Mouse (Mus musculus): Measurements from ENCODE around the gene Gm11444.
A peak's percentile ranks its signal among the peaks of the same experiment; 100 is the strongest.

Gene Gm11444

DNA sequence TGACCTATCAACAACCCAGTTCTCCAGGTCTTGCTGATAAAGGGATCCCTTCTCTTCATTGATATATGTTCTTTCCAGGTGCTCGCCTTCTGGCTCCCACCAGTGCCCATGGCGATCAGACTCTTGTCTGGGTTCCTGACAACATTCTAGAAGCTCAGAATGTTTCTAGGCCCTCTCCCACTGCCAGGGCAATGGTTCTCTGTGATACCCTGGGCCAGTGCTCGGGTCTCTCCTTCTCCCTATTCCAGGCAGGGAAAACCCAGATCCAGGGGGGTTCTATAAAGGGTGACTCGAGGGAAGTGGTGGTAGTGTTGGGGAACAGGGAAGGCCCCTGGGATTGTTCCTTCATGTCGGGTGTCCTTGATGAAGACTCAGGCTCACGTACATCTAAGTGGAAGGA, at the start of gene Gm11444:
Gm11444 (minus strand) TSS at position 101 of the 400 bp plus-strand sequence.
- DNase-seq (ENCODE audit: low read depth, low spot score): no peak

DNA sequence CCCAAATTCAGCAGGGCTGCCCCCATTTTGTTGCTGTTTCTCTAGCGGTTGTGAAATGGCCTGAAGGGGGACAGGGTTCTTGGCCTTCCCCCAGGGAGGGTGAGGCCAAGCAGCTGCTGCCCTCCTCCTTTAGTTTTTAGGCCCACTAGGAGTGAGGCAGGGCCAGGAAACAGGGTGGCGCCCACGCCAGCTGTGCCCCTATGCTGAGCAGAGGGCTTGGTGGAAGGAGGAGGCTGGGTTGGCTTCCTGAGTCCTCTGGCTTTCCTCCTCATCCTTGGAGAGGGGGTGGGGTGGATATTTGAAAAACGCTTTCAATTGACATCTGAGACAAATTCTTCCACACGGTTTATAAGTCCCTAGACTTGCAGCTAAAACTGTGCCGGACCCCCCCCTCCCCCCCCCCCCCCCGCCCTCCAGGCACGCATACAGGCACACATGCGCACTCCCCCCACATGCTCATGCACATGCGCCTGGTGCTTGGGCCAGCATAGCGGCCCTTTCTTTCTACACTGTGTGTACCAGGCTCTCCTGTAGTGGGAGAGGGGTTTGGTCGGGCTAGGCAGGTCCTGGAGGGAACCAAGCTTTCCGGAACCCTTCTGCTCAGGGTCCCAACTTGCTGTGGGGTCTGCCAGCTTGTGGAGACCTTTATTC, 46.3 kb upstream of the Gm11444 start:
- no peak for DNase-seq (ENCODE audit: low read depth, low spot score)

DNA sequence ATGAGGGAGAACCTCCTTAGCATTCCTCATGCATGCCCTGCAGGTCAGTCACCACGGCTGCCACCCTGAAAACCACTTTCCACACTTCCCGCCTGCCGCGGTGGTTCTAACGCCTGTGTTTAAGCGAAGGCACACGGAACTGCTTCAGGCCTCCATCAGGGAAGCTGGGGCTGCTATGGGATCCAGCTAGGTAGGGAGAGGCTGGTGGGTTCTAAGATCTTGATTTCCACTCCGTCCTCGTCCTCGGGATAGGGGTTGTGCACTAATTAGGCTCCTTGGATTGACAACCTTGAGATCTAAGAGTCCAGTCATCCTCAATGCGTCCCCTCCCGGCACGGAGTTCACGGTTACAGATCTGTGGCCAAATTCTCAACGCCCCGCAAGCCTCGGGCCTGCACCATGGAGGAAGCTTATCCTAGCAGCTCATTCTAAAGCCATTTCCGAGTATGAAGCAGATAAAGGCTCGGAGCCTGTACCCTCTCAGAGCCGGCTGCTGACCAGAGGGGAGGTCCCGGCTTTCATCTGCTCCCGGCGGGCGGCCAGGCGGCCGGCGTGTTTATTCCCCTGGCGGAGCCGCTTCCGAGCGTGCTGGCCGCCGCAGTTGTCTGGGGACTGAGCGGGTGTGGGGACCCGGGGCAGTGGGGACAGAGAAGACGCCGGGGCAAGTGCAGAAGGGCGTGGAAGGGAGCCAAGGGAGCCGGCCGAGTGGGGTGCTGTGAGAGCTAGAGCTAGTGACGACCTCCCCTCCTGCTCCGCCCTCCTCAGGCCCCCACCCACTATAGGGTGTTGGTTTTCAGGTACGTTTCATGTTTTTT, 44.8 kb upstream of the Gm11444 start:
- DNase-seq (ENCODE audit: low read depth, low spot score): no peak

DNA sequence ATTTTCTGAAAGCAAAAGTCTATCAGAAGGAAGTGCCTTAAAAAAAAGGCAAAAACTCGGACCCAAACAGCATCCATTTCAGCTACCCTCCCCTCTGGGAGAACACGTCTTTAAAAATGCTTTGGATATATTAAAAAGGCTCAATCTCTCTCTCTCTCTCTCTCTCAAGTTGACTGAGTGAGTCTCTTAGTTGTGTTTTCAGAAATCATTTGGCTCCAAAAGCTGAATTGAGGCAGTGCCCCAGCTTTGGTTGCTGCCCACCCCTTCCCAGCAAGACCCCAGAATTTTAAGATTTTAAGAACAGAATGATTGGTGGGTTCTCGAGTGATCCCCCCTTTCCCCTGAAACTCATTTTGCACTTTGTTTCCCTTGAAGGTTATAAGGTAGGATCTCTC, 44.0 kb upstream of the Gm11444 start:
- no peak for DNase-seq (ENCODE audit: low read depth, low spot score)

DNA sequence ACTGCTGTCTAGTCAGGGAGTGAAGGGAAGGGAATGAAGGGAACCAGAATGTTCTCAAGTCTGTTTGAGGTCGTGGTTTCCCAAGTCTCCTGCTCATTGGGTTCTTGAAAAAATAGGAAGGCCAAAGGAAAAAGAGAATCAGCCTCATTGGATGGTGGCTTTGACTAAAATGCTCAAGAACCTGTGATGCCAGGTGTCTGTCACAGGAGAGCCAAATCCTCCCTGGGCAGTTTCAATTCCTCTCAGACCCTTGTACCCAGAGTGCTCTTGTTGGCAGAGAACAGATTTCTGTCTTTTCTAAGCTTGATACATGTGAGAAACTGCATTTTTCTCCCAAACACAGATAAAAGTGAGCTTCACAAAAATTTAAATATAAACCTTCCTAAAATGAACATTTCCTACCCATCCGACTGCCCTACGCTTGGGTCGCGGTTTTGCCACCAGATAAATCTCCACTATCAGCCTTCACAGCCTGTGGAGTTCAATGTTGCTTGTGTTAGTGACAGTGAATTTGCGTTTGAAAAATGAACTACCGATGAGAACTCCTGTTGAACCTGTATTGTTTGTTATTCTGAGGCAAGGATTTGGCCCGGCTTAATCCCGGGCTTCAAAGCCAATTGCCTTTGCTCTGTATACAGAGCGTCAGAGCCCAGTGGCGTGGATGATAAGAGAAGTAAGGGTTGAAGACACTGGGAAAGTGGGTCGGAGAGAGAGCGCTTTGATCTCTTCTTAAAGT, 43.4 kb upstream of the Gm11444 start:
- no peak for DNase-seq (ENCODE audit: low read depth, low spot score)

DNA sequence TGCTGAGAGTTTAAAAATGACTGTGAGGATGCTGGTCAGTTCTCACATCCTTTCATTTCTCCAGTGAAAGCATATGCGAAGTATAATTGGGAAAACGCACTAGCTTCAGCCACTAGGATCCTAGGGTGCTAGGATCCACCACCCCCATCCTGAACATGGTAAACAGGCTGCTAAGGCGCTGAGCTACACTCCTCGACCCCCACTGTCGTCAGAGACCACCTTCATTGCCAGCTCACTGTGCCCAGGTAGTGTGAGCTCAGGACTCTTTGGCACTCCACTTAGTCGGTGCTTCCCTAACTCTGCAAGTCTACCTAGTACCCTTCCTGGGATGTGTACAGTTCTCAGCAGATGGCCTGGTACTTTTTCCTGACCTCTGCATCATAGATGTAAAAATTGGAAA, 42.6 kb upstream of the Gm11444 start:
- DNase-seq (ENCODE audit: low read depth, low spot score): no peak

DNA sequence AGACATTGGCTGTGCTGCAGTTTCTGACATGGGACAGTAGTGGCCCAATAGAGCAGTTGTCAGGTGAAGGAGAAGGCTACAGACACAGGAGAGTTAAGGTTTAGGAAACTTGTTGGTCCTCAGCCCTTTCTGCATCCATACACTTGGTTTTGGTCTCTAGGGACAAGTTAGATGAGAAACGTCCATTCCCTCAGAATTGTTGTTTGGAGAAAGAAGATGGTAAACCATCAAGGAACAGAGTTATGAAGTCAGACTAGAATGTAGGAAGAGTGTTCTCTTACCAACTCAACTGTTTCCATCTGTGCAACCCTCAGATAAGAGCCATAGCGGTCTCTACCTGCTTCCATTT, 41.5 kb upstream of the Gm11444 start:
- no peak for DNase-seq (ENCODE audit: low read depth, low spot score)

DNA sequence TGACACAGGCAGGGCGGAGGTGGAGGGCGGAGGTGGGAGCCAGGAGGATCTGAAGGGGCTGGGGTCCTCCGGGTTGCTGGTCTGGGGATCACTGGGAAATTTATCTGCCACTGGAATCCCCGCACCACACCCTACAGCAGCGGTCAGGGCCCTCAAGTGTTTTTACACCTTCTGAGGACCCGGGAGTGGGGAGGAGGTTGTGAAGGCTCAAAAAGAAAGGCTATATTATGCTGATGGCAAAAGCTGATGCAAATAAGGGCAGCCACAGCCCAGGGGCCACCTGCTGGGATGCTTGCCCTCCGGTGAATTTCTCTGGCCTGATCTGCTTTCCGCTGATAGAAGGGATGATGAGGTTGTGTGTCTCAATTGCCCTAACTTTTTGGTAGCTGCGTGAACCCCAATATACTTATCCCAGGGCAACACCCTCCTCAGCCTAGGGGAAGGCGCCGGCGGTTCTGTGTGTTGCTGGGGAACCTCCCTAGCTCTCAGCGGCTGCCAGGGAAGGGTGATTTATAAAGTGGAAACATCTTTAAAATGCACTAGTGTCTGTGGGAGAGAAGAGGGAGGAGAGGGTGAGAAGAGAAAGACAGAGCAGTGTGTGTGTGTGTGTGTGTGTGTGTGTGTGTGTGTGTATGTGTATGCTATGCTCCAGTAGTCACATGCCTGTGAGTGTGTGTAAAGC, 41.0 kb upstream of the Gm11444 start:
- no peak for DNase-seq (ENCODE audit: low read depth, low spot score)

DNA sequence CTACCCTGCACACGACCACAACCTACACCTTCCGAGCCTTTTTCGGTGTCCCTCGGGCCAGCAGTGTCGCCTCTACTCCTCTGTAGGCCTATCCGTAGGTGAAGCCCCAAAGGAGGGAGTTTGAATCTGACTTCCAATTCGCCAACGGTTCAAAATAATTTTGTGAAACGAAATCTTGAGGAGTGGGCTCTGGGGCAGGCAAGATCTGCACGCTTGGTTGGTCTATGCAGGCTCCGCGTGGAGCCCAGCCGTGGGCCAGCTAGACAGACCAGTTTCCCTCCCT, 40.4 kb upstream of the Gm11444 start:
- DNase-seq (ENCODE audit: low read depth, low spot score): no peak

DNA sequence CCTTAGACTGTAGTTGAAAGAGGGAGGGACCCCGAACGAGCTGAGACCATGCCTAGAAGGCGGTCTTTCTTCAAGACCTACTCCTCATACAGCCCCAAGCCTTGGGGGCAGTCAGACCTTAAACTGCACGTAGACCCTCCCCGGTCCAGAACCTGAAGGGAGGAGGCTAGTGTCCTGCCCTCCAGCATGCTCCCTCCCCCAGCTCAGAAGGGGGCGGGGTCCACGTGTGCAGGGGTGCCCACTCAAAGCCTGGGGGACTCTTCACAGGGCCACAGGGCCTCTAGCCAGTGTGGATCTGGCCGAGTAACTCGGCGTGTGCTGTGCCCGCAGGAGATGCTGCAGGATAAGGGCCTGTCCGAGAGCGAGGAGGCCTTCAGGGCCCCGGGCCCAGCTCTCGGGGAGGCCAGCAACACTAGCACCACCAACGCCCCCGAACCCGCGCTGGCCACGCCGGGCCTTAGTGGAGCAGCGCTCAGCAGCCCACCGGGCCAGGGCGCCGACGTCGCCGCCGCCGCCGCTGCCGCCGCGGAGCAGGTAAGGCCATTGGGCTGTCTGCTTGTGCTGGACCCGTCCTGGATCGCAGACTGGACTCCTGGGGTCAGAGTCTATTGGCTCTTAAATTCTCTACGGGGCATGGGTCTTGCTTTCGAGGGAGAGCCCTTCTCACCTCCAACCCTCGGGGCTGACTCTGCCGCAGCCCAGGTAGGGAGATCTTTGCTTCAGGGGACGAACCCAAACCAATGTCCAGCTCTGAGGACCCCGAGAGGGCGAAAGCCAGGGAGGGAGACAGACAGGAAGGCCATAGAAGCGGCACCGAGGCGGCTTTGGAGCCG, 39.8 kb upstream of the Gm11444 start:
- DNase-seq (ENCODE audit: low read depth, low spot score): no peak

DNA sequence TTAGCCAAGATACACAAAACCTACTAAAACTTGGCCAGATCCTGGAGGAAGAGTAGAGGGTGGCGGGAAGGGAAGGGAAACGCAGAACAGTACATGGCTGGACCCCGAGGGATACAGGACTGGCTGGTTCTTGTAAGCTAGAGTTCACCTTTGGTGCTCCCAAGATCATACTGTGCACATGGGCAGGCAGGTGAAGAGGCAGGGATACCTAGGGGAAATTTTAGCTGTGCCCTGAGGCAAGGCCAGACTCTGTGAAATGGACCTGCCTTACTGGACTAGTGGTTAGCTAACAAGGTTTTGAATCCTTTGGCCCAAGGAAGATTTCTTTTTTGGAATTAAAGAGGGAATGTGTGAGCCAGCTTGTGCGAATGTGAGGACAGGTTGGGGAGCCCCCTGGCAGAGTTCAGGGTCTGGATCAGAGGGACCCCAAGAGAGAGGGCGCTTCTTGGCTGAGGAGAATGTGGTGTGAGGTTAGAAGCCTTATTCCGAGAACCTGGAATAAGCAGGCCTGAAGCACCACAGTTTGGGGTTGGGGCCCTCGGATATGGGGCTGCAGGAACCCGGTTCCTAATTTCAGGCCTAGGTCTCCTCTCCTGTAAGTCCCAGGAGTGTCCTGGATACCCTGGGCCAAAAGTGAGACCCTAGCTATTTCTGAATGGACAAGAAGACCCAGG, 39.1 kb upstream of the Gm11444 start:
- DNase-seq (ENCODE audit: low read depth, low spot score): no peak

DNA sequence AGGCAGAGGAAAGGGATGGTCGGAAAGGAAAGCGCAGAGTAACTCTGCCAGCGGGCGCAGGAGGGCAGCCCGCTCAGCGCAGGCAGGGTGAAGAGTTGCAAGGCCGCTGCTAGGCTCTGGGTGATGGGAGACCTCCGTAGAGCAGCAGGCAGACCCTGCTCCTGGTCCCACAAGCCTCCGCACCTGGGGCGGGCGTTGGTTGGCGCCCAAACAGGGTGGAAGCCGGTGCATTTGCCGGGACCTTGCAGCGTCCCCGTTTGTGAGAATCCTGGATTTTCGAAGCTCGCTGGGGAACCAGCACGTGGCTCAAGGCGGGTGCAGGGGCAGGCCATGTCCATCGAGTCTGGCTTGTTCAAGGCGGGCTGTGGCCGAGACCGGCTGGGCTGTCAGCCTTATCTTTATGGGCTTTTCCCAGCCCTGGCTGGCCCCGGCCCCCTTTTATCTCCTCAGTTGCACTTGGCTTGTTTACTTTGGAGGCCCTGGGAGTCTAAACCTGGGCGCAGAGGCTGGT, 38.4 kb upstream of the Gm11444 start:
- DNase-seq (ENCODE audit: low read depth, low spot score): no peak

DNA sequence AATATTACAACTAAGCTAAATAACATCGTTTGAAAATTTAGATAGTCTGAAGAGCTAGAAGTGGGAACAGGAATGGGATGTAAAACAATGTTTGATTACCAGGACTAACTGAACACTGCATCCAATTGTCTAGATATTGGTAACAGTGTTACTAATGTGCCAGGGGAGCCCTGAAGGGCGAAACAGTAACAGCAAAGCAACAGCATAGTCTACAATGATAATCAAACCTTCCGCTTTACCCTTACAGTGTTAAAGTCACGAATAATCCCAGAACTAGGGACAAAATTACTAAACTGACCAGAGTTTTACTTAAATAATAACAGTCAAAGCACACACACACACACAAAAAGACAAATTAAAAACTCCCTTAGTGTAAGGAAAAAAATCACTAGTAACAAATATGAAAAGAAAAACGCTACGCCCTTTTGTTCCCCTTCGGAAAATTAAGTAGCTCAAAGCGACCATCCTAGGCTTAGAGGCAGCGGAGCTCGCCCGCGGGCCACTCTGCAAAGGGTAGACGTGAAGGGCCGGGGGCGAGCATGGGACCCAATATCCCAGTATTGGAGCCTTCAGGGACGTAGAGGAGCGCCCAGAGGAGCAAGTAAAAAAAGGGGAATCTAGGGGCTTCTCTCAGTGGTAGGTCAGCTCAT, 37.8 kb upstream of the Gm11444 start:
- DNase-seq (ENCODE audit: low read depth, low spot score): no peak

DNA sequence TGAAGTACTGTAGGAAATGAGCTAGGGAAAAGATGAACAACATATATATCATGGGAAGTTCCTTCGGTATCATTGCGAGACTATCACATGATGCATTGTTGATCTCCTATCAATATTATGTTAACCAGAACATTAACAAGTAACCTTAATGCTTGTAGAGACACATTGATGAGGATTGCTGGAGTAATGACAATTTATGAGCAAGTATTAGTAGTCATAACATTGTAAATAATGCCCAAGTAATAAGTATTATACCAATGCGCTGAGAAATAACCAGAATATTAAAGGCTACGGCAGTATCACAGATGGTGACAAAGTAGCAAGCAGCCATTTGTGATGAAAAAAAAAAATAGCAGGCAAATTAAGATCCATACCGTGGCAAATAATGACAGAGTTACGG, 37.1 kb upstream of the Gm11444 start:
- DNase-seq (ENCODE audit: low read depth, low spot score): no peak

DNA sequence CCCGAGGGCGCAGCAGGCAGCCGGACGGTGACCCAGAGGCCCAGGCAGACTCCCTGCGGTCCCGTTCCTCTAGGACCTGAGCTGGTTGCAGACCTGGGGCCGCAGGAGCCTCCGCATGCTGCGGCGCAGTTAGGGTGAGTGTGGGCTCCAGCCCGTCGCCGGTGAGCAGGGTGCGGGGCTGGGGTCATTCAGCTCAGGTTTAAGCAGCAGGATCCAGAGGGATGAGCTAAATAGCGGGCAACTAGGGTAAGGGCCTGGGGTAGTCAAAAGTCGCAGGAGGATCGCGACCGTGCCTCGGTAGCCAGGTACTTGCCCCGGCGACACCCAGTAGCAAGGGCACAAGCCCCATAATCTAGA, 36.3 kb upstream of the Gm11444 start:
- no peak for DNase-seq (ENCODE audit: low read depth, low spot score)

DNA sequence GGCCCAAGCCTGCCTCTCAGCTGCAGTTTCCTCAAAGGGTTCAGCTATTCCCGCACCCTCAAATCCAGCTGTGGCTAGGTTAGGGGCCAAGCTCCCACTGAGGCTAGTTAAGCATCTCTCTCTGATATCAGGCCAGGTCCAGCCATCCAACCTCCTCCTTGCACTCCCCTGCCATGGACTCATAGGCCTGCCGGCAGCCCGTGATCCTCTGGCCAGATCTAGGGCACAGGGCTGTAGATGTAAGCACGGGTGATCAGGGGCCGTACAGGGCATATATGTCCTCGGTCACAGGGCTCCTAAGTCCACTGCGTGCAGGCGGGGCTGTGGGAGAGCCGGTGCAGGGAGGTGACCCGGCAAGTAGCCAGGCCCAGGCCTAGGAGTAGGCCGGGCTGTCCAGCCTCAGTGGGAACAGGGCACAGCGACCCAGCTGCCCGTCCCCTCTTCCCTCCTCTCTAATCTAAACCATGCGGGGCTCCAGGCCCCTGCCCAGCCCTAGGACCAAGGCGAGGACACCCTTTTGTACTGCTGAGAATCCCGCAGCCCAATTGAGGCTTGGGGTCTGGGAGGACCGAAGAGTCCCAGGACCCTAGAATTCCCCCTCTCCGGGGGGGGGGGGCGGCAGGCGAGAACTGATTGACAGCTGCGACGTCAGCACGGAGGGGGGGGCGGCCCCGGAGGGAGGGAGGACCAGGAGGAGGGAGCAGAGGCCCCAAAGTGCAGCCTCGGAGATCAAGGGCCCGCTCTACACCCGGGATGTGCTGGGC, 35.7 kb upstream of the Gm11444 start, which contains the start of gene Tbx4:
Tbx4 (plus strand) TSS at position 758 of the 764 bp plus-strand sequence.
- no peak for DNase-seq (ENCODE audit: low read depth, low spot score)

DNA sequence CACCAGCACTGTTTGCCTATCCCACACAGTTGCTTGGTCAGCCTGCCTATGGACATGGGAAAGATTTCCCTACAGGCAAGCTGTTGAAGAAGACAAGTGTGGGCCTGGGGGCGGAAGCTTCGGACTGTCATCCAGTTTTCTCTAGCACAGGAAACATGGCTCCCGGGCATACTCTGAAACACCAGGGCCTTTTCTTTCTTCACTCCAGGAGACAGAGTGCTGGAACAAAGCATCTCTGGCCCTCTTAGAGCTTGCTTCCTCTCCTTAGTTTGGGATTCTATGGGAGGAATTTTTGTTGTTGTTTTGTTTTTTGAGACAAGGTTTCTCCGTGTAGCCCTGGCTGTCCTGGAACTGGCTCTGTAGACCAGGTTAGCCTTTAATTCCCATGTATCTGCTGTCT, 34.4 kb upstream of the Gm11444 start:
- no peak for DNase-seq (ENCODE audit: low read depth, low spot score)

DNA sequence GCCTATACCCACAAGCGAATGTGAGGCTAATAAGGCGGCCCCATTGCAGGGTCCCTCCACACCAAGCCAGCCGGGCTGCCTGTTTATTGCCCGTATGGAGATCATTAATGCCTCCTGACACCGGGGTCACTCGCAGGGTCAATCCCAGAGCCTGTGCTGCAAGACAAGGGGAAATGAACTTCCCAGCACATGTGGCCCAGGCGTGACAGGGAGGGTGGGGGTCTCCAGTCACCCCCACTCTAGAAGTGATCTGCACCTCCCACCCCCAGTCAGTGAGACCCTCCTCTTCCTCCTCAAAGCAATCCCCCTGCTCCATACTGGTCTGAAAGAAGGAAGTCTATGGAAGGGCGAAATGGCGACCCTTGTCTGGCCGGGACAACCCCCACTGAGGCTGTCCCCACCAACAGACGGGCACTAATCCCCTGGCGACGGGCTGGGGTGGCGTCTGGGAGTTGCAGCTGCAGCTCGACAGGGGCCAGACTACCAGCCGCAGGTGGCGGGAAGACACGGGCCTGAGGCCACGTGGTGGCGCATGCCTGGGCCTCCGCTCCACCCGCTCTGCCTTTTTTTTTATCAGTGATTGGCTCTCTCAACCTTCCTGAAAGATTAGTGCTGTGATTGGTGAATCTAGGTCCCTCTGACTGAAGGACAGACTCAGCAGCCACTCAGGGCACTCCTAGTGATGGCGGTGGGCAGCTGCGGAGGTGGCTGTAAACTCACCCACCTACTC, 26.1 kb upstream of the Gm11444 start:
- peak; percentile 18 for DNase-seq (ENCODE audit: low read depth, low spot score)

DNA sequence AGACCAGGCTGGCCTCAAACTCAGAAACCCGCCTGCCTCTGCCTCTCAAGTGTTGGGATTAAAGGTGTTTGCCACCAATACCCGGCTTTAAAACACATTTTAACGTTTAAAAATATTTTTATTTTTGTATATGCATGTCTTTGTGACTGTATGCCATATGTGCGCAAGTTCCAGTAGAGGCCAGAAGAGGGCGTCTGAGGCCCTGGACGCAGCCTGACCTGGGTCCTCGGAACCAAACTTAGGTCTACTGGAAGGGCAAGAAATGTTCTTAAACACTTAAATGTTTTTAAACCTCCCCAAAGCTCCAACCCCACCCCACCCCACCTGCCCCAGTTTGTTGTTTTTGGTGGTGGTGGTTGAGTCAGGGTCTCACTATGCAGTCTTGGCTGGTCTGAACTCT, 14.2 kb upstream of the Gm11444 start:
- no peak for DNase-seq (ENCODE audit: low read depth, low spot score)
